Mouse (Mus musculus) ZHBTc4 (cell line): ENCODE results near the gene Gtpbp1.
A peak's percentile ranks its signal among the peaks of the same experiment; 100 is the strongest.

Experiments
- DNase-seq: peaks from one replicate; pipeline ENCODE4 v3.0.0-alpha.2; 2011; ENCODE audit warnings: low read depth, low spot score

Gtpbp1 gene

GRCm38 (mm10) chr15:79685141-79685641 lies 5.5 kb upstream of the Gtpbp1 start:
- no peak for DNase-seq

- no peak for DNase-seq
Observed at GRCm38 (mm10) chr15:79686046-79686869, 4.4 kb upstream of the Gtpbp1 start.

GRCm38 (mm10) chr15:79687175-79687574 lies 3.5 kb upstream of the Gtpbp1 start:
- no peak for DNase-seq

- DNase-seq, result peak; percentile 98
Observed at GRCm38 (mm10) chr15:79687646-79688267, 2.9 kb upstream of the Gtpbp1 start, which contains the start of gene Josd1. Gene Josd1, minus strand, starts transcription at chr15:79687919.

GRCm38 (mm10) chr15:79688268-79688956 lies 2.2 kb upstream of the Gtpbp1 start:
- no peak for DNase-seq

- no peak for DNase-seq
Observed at GRCm38 (mm10) chr15:79689662-79690425, 801 bp upstream of the Gtpbp1 start.

GRCm38 (mm10) chr15:79691023-79691508 lies 421 bp downstream of the Gtpbp1 start:
- DNase-seq, result no peak

GRCm38 (mm10) chr15:79692334-79692733 lies 1.7 kb downstream of the Gtpbp1 start:
- DNase-seq, result no peak

GRCm38 (mm10) chr15:79693740-79694139 lies 3.1 kb downstream of the Gtpbp1 start:
- no peak for DNase-seq

GRCm38 (mm10) chr15:79694512-79694911 lies 3.9 kb downstream of the Gtpbp1 start:
- no peak for DNase-seq

GRCm38 (mm10) chr15:79695516-79695915 lies 4.9 kb downstream of the Gtpbp1 start:
- no peak for DNase-seq

- no peak for DNase-seq
Observed at GRCm38 (mm10) chr15:79696508-79696907, 5.9 kb downstream of the Gtpbp1 start.

GRCm38 (mm10) chr15:79697011-79697410 lies 6.4 kb downstream of the Gtpbp1 start:
- DNase-seq, result no peak

GRCm38 (mm10) chr15:79697558-79698187 lies 7.0 kb downstream of the Gtpbp1 start:
- DNase-seq, result peak; percentile 40

GRCm38 (mm10) chr15:79706603-79707214 lies 16.1 kb downstream of the Gtpbp1 start:
- no peak for DNase-seq

- DNase-seq, result peak; percentile 35
Observed at GRCm38 (mm10) chr15:79708229-79708822, 17.7 kb downstream of the Gtpbp1 start.

- DNase-seq, result no peak
Observed at GRCm38 (mm10) chr15:79715646-79716045, 25.0 kb downstream of the Gtpbp1 start.

- no peak for DNase-seq
Observed at GRCm38 (mm10) chr15:79716710-79717109, 26.1 kb downstream of the Gtpbp1 start.

- no peak for DNase-seq
Observed at GRCm38 (mm10) chr15:79720267-79720666, 29.6 kb downstream of the Gtpbp1 start.

- no peak for DNase-seq
Observed at GRCm38 (mm10) chr15:79720796-79721195, 30.2 kb downstream of the Gtpbp1 start.
